Mouse (Mus musculus): ENCODE data around the gene Cracr2a. TPM values are rescaled to one million over a fixed set of nuclear protein-coding genes. Genes with fewer than 3 reads are reported as not detected.
A peak's percentile ranks its signal among the peaks of the same experiment; 100 is the strongest.
"Not testable (repeated sequence)": the region's sequence is repeated elsewhere in the genome, so short reads cannot be mapped to it uniquely, and the experiment has no call there.

Cracr2a gene
- 1 to 10 TPM; 2.6 to 3.1 TPM for total RNA-seq (2021)
- long read RNA-seq, experiment 1, full-length matches to known transcripts: 1 of 3 reads
- long read RNA-seq, experiment 1, partial matches to known transcripts: 0 of 3 reads
- long read RNA-seq, experiment 1, other reads (novel, unspliced or antisense): 2 of 3 reads
- long read RNA-seq, experiment 2, partial matches to known transcripts: 0 of 3 reads
- long read RNA-seq, experiment 2, other reads (novel, unspliced or antisense): 3 of 3 reads

DNA sequence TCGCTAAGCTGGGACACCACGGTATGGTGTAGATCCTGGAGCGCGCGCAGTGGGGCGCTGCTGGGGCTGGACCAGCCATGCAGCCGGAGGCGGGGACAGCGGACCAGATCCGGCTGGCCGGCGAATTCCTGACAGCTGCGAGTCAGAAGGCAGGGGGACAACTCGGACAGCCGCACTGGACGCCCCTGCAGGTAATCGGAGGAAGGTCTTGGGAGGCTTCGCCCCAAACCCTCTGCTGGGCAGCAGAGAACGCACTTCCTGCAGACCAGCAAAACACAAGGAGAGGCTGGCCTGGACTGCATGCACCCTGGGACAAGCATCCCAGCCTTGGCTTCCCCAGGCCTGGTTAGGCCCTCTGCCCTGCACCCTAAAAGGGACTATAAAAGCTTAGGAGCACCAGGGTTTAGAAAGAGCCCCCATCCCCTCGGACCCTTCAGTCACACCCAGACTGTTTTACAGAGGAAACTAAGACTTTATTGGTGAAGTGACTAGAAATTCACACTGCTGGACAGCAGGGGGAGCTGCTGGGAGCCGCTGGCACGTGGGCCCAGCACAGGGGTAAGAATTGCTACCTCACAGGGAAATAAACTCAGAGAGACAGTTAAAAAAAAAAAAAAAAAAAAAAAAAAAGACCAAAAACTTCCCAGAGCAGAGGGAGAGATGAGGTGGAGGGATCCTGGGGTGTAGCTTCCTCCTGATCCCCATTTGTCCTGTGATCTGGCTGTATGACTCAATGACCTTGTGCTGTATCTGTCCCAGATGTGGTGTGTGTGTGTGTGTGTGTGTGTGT is at the start of gene Cracr2a:
Gene Cracr2a, plus strand, starts transcription at position 108 of the 790 bp plus-strand sequence.
- Histone ChIP-seq H3K27ac (peak within 1 kb of the TSS; percentile 64), H3K4me3 (peak within 1 kb of the TSS; percentile 52)
- intact Hi-C loops (cut with DNase I): loop anchor here (2.0 kb wide), 1 partner anchor 21 kb away; no protein-coding TSS in a partner anchor
- peak; percentile 68 to 73 for DNase-seq (ENCODE audit: extremely low spot score in 1 of 2, low spot score in 2 of 2)
- peak; percentile 62 for TF ChIP-seq CTCF (IDR thresholded peaks at IDR 0.05)

GRCm38 (mm10) chr6:127513776-127514175 is 47.4 kb upstream of the Cracr2a start:
- DNase-seq (ENCODE audit: extremely low spot score in 1 of 2, low spot score in 2 of 2); H3K4me3 ChIP-seq; H3K27ac ChIP-seq; intact Hi-C loops (cut with DNase I): not testable (repeated sequence)

GRCm38 (mm10) chr6:127521176-127521575 is 40.0 kb upstream of the Cracr2a start:
- no peak for DNase-seq (ENCODE audit: extremely low spot score in 1 of 2, low spot score in 2 of 2)
- Histone ChIP-seq H3K27ac (no peak overlapping the region), H3K4me3 (no peak overlapping the region)
- TF ChIP-seq CTCF (IDR thresholded peaks at IDR 0.05): no peak
- intact Hi-C loops (cut with DNase I): no loop called here

DNA sequence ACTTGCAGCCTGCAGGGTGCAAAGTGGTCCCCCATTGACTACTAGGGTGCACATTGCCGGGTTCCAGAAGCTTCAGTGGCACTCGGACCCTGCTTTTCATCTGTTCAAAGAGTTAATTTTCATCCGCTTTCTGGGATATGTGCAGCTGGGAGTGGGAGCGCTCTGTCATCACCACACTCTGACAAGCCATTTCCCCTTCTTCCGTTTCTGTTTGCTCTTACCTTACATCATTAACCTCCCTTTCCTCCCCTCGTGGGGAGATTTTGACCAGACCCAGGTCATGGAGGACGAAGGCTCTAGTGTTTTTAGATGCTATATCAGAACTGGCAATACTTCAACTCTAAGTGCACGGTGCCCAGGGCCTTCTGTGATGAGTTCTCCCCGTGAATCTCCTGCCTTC is 38.8 kb upstream of the Cracr2a start:
- TF ChIP-seq CTCF (IDR thresholded peaks at IDR 0.05): no peak
- no peak overlapping the region for H3K27ac ChIP-seq
- no peak for DNase-seq (ENCODE audit: extremely low spot score in 1 of 2, low spot score in 2 of 2)
- no peak overlapping the region for H3K4me3 ChIP-seq
- intact Hi-C loops (cut with DNase I): no loop called here

DNA sequence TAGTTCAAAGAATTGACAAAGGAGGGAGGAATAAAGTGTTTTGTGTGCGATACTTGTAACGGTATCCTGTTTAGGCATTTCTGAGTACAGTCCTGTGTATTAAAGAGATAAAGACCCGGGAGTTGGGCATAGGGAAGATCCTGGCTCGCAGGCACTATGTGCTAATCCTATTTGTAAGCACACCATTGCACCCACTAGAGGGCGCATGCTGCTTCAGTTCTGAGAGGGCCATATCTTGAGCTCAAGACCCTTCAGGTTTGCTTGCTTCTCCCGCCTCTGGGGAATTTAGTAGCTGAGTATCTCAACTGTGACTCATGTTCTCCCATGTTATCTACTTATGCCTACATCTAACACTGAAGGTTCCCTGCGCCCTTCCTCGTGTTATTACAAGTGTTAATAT is 36.7 kb upstream of the Cracr2a start:
- peak; percentile 40 to 49 for DNase-seq (ENCODE audit: extremely low spot score in 1 of 2, low spot score in 2 of 2)
- TF ChIP-seq CTCF (IDR thresholded peaks at IDR 0.05): peak; percentile 78
- intact Hi-C loops (cut with DNase I): no loop called here
- Histone ChIP-seq H3K27ac (no peak overlapping the region), H3K4me3 (no peak overlapping the region)

GRCm38 (mm10) chr6:127528625-127529024 is 32.5 kb upstream of the Cracr2a start:
- intact Hi-C loops (cut with DNase I): loop anchor here (2.0 kb wide), 1 partner anchor 24 kb away; no protein-coding TSS in a partner anchor
- TF ChIP-seq CTCF (IDR thresholded peaks at IDR 0.05): no peak
- no peak overlapping the region for H3K27ac ChIP-seq
- DNase-seq (ENCODE audit: extremely low spot score in 1 of 2, low spot score in 2 of 2): no peak
- H3K4me3 ChIP-seq: no peak overlapping the region

DNA sequence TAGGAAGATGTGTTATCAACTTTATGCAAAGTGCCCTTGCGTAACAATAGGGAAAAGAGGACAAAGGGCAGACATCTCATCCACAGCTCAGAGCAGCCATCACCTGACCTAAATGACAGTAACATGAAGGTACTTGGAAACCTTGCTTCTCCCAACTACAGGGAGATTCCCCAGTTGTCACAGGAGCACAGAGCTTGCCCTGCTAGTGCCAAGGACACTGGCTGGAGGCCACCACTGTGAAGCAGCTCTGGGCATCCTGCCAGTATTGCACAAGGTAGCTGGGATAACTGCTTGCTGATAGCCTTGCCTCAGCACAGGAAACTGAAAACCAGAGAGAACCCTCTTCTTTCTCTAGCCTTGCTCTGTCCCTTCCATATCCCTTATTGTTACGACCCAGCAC is 31.7 kb upstream of the Cracr2a start:
- Histone ChIP-seq H3K4me3 (no peak overlapping the region), H3K27ac (no peak overlapping the region)
- TF ChIP-seq CTCF (IDR thresholded peaks at IDR 0.05): no peak
- DNase-seq (ENCODE audit: extremely low spot score in 1 of 2, low spot score in 2 of 2): peak in 1 of 2 experiments; percentile 14
- intact Hi-C loops (cut with DNase I): loop anchor here (2.0 kb wide), 1 partner anchor 25 kb away; no protein-coding TSS in a partner anchor

- intact Hi-C loops (cut with DNase I): no loop called here
- no peak overlapping the region for H3K4me3 ChIP-seq
- no peak for DNase-seq (ENCODE audit: extremely low spot score in 1 of 2, low spot score in 2 of 2)
- no peak overlapping the region for H3K27ac ChIP-seq
- TF ChIP-seq CTCF (IDR thresholded peaks at IDR 0.05): no peak
Measured at GRCm38 (mm10) chr6:127530206-127530605, 30.9 kb upstream of the Cracr2a start.

GRCm38 (mm10) chr6:127531412-127532205 is 29.5 kb upstream of the Cracr2a start:
- Histone ChIP-seq H3K4me3 (no peak overlapping the region), H3K27ac (no peak overlapping the region)
- DNase-seq (ENCODE audit: extremely low spot score in 1 of 2, low spot score in 2 of 2): no peak
- intact Hi-C loops (cut with DNase I): no loop called here
- no peak for TF ChIP-seq CTCF (IDR thresholded peaks at IDR 0.05)

DNA sequence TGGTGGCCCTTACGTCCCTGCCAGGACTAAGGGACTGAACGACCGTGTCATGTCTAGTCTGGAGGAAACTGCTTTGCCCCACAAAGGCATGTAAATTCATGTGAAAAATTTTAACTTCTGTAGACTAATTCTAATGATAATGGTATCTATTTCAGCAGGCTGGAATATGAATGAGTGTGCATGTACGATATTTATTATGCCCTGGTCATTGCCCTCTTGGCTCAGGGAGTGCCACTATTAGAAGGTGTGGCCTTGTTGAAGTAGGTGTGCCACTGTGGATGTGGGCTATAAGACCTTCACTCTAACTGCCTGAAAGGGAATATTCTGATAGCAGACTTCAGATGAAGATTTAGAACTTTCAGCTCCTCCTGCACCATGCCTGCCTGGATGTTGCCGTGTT is 28.8 kb upstream of the Cracr2a start:
- H3K4me3 ChIP-seq: no peak overlapping the region
- no peak for TF ChIP-seq CTCF (IDR thresholded peaks at IDR 0.05)
- H3K27ac ChIP-seq: no peak overlapping the region
- no peak for DNase-seq (ENCODE audit: extremely low spot score in 1 of 2, low spot score in 2 of 2)
- intact Hi-C loops (cut with DNase I): no loop called here

DNA sequence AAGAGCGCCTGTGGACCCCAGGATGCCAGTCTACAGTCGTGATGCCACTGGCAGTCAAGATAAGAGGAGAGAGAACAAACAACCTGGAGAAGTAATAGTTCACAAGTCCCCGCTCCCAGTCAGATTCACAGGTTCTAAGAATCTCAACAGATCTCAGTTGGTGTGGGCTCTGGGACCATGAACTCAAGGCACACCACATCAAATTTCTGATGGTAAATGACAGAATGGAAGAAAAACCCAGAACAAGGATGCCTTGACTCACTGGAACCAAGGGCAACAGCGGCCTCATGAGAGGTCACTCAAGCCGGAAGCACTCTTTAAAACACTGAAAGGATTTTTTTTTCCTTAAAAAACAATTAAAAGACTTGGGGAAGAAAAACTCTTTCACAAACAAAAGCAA is 27.4 kb upstream of the Cracr2a start:
- no peak for DNase-seq (ENCODE audit: extremely low spot score in 1 of 2, low spot score in 2 of 2)
- intact Hi-C loops (cut with DNase I): no loop called here
- H3K4me3 ChIP-seq: no peak overlapping the region
- no peak overlapping the region for H3K27ac ChIP-seq
- TF ChIP-seq CTCF (IDR thresholded peaks at IDR 0.05): no peak

- Histone ChIP-seq H3K27ac (no peak overlapping the region), H3K4me3 (no peak overlapping the region)
- TF ChIP-seq CTCF (IDR thresholded peaks at IDR 0.05): no peak
- intact Hi-C loops (cut with DNase I): no loop called here
- no peak for DNase-seq (ENCODE audit: extremely low spot score in 1 of 2, low spot score in 2 of 2)
Measured at GRCm38 (mm10) chr6:127537035-127537434, 24.1 kb upstream of the Cracr2a start.
